Mouse (Mus musculus) telencephalon, adult 2 months (tissue): ENCODE data around the gene Tmcc3.
A peak's percentile ranks its signal among the peaks of the same experiment; 100 is the strongest.

Experiments
- DNase-seq: peaks from one replicate; pipeline ENCODE4 v3.0.0-alpha.2; 2011; ENCODE audit warnings: low read depth, low spot score

Tmcc3 gene

DNA sequence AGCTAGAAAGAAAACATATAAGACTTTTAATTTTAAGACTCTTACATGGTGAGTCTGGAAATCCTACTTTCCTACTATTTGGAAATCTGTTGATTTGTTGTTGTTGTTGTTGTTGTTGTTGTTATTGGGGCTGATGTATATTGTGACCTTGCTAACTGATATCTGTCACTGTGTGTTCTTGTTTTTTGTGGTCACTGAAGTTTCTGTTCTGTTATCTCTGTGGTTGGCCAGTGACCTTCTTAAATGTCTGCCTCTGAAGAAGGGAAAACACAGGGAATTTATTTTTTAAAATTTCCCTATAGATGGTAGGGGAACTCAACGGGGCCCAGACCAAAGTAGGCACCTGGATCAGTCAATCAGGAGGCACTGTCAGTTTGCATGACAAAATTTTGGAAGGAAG is 48.9 kb downstream of the Tmcc3 start:
- DNase-seq: no peak

GRCm38 (mm10) chr10:94371293-94371692 is 59.5 kb downstream of the Tmcc3 start:
- no peak for DNase-seq

DNA sequence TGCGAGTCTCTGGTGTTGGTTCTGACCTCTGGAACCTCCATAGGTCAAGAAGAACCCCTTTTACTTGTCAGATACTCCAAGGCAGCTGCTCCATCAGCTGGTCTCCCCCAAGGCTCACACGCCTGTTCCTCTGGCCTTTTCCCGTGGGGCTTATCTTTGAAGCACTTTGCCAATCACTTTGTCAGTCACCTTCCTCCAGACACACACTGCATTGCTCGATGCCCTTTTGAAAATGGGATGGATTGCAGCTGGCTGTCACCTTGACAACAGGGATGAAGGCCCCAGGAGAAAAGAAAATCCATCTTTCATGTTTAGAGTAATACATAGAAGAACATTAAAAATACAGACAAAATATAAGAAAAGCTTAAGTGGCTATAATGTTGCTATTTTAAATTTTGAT is 65.2 kb downstream of the Tmcc3 start:
- no peak for DNase-seq

GRCm38 (mm10) chr10:94377844-94378243 is 66.1 kb downstream of the Tmcc3 start:
- DNase-seq: no peak

DNA sequence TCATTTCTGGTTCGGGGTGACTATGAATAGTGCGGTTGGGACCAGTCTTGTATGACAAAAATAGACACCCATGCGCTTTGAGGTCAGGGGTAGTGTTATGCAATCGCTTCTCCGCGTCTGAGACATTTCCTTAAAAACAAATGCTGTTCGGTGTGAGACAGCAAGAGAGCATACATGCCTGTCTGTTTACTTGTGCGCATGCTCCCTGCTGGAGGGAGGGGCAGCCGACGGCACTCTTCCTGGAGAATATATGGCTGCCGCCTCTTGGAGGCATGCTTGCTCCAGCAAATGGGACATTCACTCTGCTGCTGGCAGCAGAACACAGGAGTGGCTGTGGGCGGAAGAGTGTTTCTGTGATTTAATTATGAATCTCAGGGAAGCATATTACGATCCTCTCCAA is 66.6 kb downstream of the Tmcc3 start:
- peak; percentile 94 for DNase-seq

DNA sequence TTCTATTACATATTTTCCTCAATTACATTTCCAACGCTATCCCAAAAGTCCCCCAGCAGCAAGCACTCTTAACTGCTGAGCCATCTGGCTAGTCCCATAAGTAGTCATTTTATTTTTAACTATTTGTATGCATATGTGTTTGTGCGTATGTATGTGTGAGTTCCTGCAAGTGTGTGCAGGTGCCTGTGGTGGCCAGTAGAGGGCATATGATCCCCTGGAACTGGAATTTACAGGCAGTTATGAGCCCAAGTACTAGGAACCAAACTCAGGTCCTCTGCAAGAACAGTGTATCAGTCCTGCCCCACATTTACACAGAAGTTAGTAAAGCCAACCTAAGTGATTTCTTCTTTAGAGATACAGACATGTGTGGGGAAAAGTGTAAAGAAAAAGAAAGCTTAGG is 68.3 kb downstream of the Tmcc3 start:
- DNase-seq: no peak

DNA sequence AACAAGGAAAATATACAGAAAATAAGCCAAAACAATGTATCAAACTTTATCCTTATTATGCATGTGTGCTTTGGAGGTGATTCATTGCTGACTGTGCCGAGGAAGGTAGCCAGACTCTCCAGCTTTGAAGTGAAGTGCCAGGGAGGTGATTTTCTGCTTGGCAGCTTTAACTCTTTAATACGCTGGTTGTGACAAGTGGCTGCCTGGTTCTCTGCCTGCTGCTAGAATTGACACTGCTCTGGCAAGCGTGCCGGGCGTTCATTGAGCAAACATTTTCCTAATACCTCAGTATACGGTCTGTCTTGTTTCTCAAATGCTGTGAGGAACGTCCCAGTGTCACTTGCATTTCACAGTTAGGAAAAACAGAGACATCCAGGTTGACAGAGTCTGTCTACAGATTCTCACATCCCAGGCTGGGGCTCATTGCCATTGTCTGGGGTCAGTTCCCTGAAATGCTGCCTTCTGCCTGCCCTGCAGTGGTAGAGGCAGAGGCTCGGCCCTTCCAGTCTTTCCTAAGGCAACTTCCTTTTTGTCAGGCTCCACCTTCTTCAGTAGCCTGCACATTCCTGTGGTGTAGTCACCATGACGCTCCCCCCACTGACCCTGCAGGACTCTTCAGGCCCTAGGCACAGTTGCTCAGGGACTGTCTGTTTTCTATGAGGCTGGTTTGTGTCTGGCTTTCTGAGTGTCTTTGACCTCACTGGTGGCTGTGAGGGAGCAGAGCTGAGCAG is 69.1 kb downstream of the Tmcc3 start:
- no peak for DNase-seq

GRCm38 (mm10) chr10:94381393-94381740 is 69.6 kb downstream of the Tmcc3 start:
- DNase-seq: no peak

DNA sequence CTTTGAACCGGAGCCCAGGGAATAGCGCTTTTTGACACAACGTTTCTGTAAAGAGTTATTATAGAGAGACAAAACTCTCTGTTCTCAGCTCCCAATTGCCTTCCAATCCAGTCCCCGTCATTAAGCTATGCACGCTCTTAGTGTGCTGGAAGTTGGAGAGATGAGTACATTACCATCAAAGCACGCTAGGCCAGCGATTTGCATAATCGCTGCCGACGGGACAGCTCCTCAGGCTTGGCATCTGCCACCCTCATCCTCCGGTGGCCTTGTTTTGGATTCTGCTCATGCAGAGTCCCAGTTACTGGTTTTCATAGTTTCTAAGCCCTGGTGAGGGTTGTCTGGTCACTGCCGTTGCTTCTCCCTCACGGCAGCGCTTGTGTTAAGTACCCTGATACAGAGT is 70.9 kb downstream of the Tmcc3 start:
- DNase-seq: no peak

GRCm38 (mm10) chr10:94383565-94383964 is 71.8 kb downstream of the Tmcc3 start:
- DNase-seq: no peak

GRCm38 (mm10) chr10:94389219-94389618 is 77.5 kb downstream of the Tmcc3 start:
- no peak for DNase-seq

- DNase-seq: no peak
These were observed 79.3 kb downstream of the Tmcc3 start for GRCm38 (mm10) chr10:94391049-94391448.

- DNase-seq: no peak
These were observed 82.5 kb downstream of the Tmcc3 start for GRCm38 (mm10) chr10:94394286-94394685.

GRCm38 (mm10) chr10:94397833-94398596 is 86.3 kb downstream of the Tmcc3 start:
- DNase-seq: no peak

DNA sequence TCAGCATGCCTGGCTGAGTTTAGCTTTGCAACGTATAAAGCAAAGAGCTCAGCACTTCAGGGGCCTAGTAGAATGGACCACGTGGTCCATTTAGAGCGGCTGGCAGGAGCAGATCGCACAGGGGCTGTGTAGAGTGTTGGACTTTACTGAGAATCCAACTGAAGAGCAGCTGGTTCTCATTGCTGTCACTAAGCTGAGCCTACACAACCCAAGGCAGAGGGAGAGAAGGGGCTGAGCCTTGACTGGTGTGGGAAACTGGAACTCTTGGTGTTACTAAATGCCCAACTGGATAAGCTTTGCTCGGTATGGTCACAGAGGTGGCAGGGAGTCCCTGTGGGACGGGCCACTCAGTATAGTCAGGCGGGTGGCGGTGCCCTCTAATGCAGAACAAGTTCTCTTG is 89.1 kb downstream of the Tmcc3 start:
- DNase-seq: no peak

GRCm38 (mm10) chr10:94405456-94405855 is 93.7 kb downstream of the Tmcc3 start:
- DNase-seq: no peak

GRCm38 (mm10) chr10:94406821-94407220 is 95.1 kb downstream of the Tmcc3 start:
- DNase-seq: no peak

GRCm38 (mm10) chr10:94408356-94409146 is 96.8 kb downstream of the Tmcc3 start:
- peak; percentile 75 for DNase-seq

- peak; percentile 82 for DNase-seq
These were observed 97.9 kb downstream of the Tmcc3 start for GRCm38 (mm10) chr10:94409661-94410060.

GRCm38 (mm10) chr10:94411594-94411993 is 99.8 kb downstream of the Tmcc3 start:
- DNase-seq: no peak

- no peak for DNase-seq
These were observed 102.3 kb downstream of the Tmcc3 start for GRCm38 (mm10) chr10:94413770-94414651.
